8 mouse cellular contexts compared by ENCODE assay signal in the genomic region with DNA sequence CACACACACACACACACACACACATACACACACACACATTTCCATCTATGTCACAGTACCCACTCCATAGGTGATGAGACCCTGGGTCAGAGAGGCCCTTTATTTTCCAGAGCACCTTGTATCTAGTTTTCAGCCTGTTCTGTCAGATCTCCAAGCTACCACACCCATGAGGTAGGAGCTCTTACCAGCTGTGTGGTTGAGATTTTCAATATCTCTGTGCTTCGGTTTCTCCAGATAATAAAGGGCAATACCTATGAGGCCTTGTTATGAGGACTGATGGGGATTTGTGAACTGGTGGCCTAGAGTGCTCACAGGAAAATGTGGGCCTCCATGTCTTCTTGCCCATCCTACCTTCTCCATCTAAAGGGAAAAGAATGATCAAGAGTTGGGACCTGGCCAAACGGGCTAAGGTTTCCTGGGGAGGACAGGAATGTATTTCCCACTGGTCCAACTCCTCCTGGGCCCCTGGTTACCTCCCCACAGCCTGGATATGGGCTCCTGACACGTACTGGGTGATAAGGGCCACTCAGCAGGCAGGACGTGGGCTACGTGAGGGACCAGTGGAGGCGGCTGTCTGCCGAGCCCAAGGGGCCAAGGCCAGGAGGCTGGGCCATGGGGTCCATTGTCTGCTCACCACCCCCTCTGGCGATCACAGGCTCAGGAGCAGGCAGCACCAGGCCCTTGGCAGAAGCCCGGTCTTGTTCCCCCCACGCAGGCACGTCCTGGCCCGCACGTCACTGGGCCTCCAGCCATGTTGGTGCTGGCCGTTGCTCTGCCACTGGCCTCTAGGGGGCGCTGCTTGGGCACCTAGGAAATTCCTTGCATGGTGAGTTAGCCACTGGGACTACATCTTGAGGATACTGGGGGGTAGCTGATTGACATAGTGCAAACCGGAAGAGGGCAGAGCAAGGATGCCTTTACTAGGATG. TPM values are rescaled to one million over a fixed set of nuclear protein-coding genes. Genes with fewer than 3 reads are reported as not detected.
DNase-seq lines count a peak whose midpoint lies in the region; ATAC-seq and TF ChIP-seq lines count a peak whose summit lies in the region.

No protein-coding gene starts in this region.

- TF ChIP-seq POLR2A in cerebellum, adult 2 months (IDR thresholded peaks at IDR 0.05; ENCODE audit: borderline replicate concordance, insufficient read depth, low read length) = no peak

- no peak for ATAC-seq in hindbrain, embryonic 16.5 days

- H3K36me3 ChIP-seq in hindbrain, embryonic 10.5 days = no peaks in the 10 kb centered on the region
- H3K36me3 ChIP-seq in hindbrain, embryonic 16.5 days (ENCODE audit: control insufficient read depth, insufficient read depth, low read length) = no peaks in the 10 kb centered on the region

- 0 out of 2 replicates have a peak, but pooled peaks cover 4% of the 10 kb centered on the region for H3K27me3 ChIP-seq in hindbrain, embryonic 10.5 days (ENCODE audit: insufficient read depth, poor library complexity, severe bottlenecking)
- H3K27me3 ChIP-seq in hindbrain, embryonic 16.5 days (replicated peaks; ENCODE audit: control insufficient read depth, insufficient read depth, low read length) = no peaks in the 10 kb centered on the region
- no peaks in the 10 kb centered on the region for H3K27me3 ChIP-seq in cerebellum, adult 2 months (ENCODE audit: control insufficient read depth, insufficient read depth, low read length)

- H3K4me1 ChIP-seq in hindbrain, embryonic 10.5 days (replicated peaks) = peaks cover 37% of the 10 kb centered on the region
- no peaks in the 10 kb centered on the region for H3K4me1 ChIP-seq in hindbrain, embryonic 16.5 days (ENCODE audit: control insufficient read depth, insufficient read depth, low read depth, low read length)
- peaks cover 14% of the 10 kb centered on the region for H3K4me1 ChIP-seq in cerebellum, adult 2 months (ENCODE audit: control insufficient read depth, insufficient read depth, low read length)

- 0 out of 2 replicates have a peak, but pooled peaks cover 2% of the 10 kb centered on the region for H3K9me3 ChIP-seq in hindbrain, embryonic 10.5 days
- H3K9me3 ChIP-seq in hindbrain, embryonic 16.5 days (ENCODE audit: control insufficient read depth, low read length) = no peaks in the 10 kb centered on the region

- peak; percentile 54; the same call in 1 of the 2 replicates for TF ChIP-seq CTCF in cerebellum, adult 2 months (IDR thresholded peaks at IDR 0.05; ENCODE audit: borderline replicate concordance, insufficient read depth, low read depth, low read length)

- peak overlapping the region; percentile 70 for H3K27ac ChIP-seq in hindbrain, embryonic 10.5 days
- H3K27ac ChIP-seq in hindbrain, embryonic 16.5 days (ENCODE audit: low read depth, low read length) = no peak overlapping the region
- H3K27ac ChIP-seq in cerebellum, adult 2 months (ENCODE audit: insufficient read depth, low read length) = no peak overlapping the region

- no peak overlapping the region for H3K9ac ChIP-seq in hindbrain, embryonic 16.5 days (ENCODE audit: low read depth, low read length)

- DNase-seq in hindbrain, embryonic 10.5 days (ENCODE audit: low spot score) = peak; percentile 51
- DNase-seq in CD4-positive helper T cell, adult 2 months (ENCODE audit: low read depth, low spot score) = peak; percentile 21
- peak; percentile 52 to 67 for DNase-seq in cerebellum, adult 2 months
- DNase-seq in gastrocnemius, postnatal 10 days = peak; percentile 80
- peak; percentile 36 for DNase-seq in layer of hippocampus, adult 9-11 months
- DNase-seq in ovary, postnatal 14 days (ENCODE audit: low spot score) = peak; percentile 57
- no peak for DNase-seq in c-Kit-positive CD71-positive TER-119-positive erythroid progenitor cells, embryonic 14.5 days (ENCODE audit: low spot score)

- H3K4me3 ChIP-seq in hindbrain, embryonic 10.5 days = no peak overlapping the region
- H3K4me3 ChIP-seq in hindbrain, embryonic 16.5 days (ENCODE audit: low read length) = no peak overlapping the region
- H3K4me3 ChIP-seq in cerebellum, adult 2 months (replicated peaks; ENCODE audit: insufficient read depth, low read depth, low read length) = no peak overlapping the region

- H3K4me2 ChIP-seq in hindbrain, embryonic 16.5 days (ENCODE audit: low read length) = no peak overlapping the region

- 68% methylated on average over 16 of the region's 16 CpGs for WGBS in hindbrain, embryonic 10.5 days
- WGBS in hindbrain, embryonic 16.5 days = 63% methylated on average over 16 of the region's 16 CpGs
- WGBS in cerebellum, adult 2 months = 38% methylated on average over 16 of the region's 16 CpGs

RNA-seq across cellular contexts. Expression of gene 1600014C23Rik, which starts 14.5 kb away (rescaled TPM):
- polyA plus RNA-seq in hindbrain, embryonic 10.5 days (2016; fragmentation: Nextera tagmentation; extraction: Ambion mirVana) = 0.58 and 0.67 TPM in 2 replicates
- polyA plus RNA-seq in hindbrain, embryonic 16.5 days (2015; fragmentation: Nextera tagmentation; extraction: Ambion mirVana) = 0.66 TPM in 1 of 2 replicates, not detected in the other
- 0.27 and 0.54 TPM in 2 replicates for polyA plus RNA-seq in cerebellum, adult 2 months (2012; rRNA removed)
- total RNA-seq in gastrocnemius, postnatal 10 days (2021) = not detected
